Mouse (Mus musculus) macrophage (primary cell): Measurements from ENCODE around the gene Mylk4. TPM values are rescaled to one million over a fixed set of nuclear protein-coding genes. Genes with fewer than 3 reads are reported as not detected.

Source experiments
- H3K27ac ChIP-seq: fragments of 350-480 bp; formaldehyde crosslinking; 2 replicates; pipeline ENCODE4 v1.9.0; 2021
- H3K36me3 ChIP-seq: fragments of 350-480 bp; formaldehyde crosslinking; 2 replicates; pipeline ENCODE4 v1.9.0; 2021; ENCODE audit errors: inconsistent target
- H3K4me3 ChIP-seq: fragments of 350-480 bp; formaldehyde crosslinking; 2 replicates; pipeline ENCODE4 v1.9.0; 2021; ENCODE audit errors: inconsistent target
- H3K79me2 ChIP-seq: fragments of 350-480 bp; formaldehyde crosslinking; 2 replicates; pipeline ENCODE4 v1.9.0; 2021; ENCODE audit errors: inconsistent target
- WGBS: methylation state at CpG from one replicate; pipeline ENCODE4 v1.1.7; 2026; ENCODE audit warnings: inconsistent platforms; ENCODE audit not compliant: missing documents; 5-methylcytosine and 5-hydroxymethylcytosine counted together
- polyA plus RNA-seq: library from polyadenylated mRNA; stranded (reverse); fragments of 250-400 nt; gene quantifications from 3 replicates; pipeline ENCODE4 v1.2.4, GENCODE M21; 2018; ENCODE audit warnings: inconsistent platforms

The Mylk4 gene
- polyA plus RNA-seq, 1 experiment from 2014 or later = not detected

- no peak overlapping the region for H3K4me3 ChIP-seq
- no peak overlapping the region for H3K27ac ChIP-seq
- WGBS = 79% methylated on average over 2 of the region's 2 CpGs
- no peaks in the 10 kb centered on the region for H3K36me3 ChIP-seq
- H3K79me2 ChIP-seq = no peaks in the 10 kb centered on the region
Observed at GRCm38 (mm10) chr13:32707894-32708293, 75.9 kb downstream of the Mylk4 start.

- Histone ChIP-seq H3K4me3 (no peak overlapping the region), H3K36me3 (no peaks in the 10 kb centered on the region), H3K27ac (no peak overlapping the region), H3K79me2 (no peaks in the 10 kb centered on the region)
- WGBS = 47% methylated on average over 10 of the region's 10 CpGs
Observed at GRCm38 (mm10) chr13:32706651-32707288, 77.0 kb downstream of the Mylk4 start.

GRCm38 (mm10) chr13:32705315-32705714 lies 78.4 kb downstream of the Mylk4 start:
- whole genome bisulfite sequencing = 80% methylated on average over 1 of the region's 1 CpGs
- H3K4me3 ChIP-seq = no peak overlapping the region
- no peak overlapping the region for H3K27ac ChIP-seq
- no peaks in the 10 kb centered on the region for H3K79me2 ChIP-seq
- H3K36me3 ChIP-seq = no peaks in the 10 kb centered on the region

- no peak overlapping the region for H3K4me3 ChIP-seq
- H3K36me3 ChIP-seq = no peaks in the 10 kb centered on the region
- H3K79me2 ChIP-seq = no peaks in the 10 kb centered on the region
- WGBS = 95% methylated on average over 2 of the region's 2 CpGs
- H3K27ac ChIP-seq = no peak overlapping the region
Observed at GRCm38 (mm10) chr13:32704911-32705310, 78.8 kb downstream of the Mylk4 start.

GRCm38 (mm10) chr13:32701564-32701963 lies 82.2 kb downstream of the Mylk4 start:
- Histone ChIP-seq H3K27ac (no peak overlapping the region), H3K36me3 (no peaks in the 10 kb centered on the region), H3K79me2 (no peaks in the 10 kb centered on the region), H3K4me3 (no peak overlapping the region)
- 100% methylated on average over 1 of the region's 1 CpGs for WGBS

- no peak overlapping the region for H3K4me3 ChIP-seq
- H3K79me2 ChIP-seq = no peaks in the 10 kb centered on the region
- no peak overlapping the region for H3K27ac ChIP-seq
- no peaks in the 10 kb centered on the region for H3K36me3 ChIP-seq
- WGBS = 94% methylated on average over 1 of the region's 1 CpGs
Observed at GRCm38 (mm10) chr13:32699376-32699775, 84.4 kb downstream of the Mylk4 start.

- WGBS = 97% methylated on average over 3 of the region's 3 CpGs
- H3K27ac ChIP-seq = no peak overlapping the region
Observed at GRCm38 (mm10) chr13:32698956-32699355, 84.8 kb downstream of the Mylk4 start.

GRCm38 (mm10) chr13:32693886-32694455 lies 89.8 kb downstream of the Mylk4 start:
- 88% methylated on average over 6 of the region's 6 CpGs for WGBS
- Histone ChIP-seq H3K36me3 (no peaks in the 10 kb centered on the region), H3K27ac (no peak overlapping the region), H3K79me2 (no peaks in the 10 kb centered on the region), H3K4me3 (no peak overlapping the region)

More at GRCm38 (mm10) chr13:32698956-32699355, 84.8 kb downstream of the Mylk4 start:
- Histone ChIP-seq H3K36me3 (no peaks in the 10 kb centered on the region), H3K79me2 (no peaks in the 10 kb centered on the region), H3K4me3 (no peak overlapping the region)

GRCm38 (mm10) chr13:32692563-32692962 lies 91.2 kb downstream of the Mylk4 start:
- WGBS = 73% methylated on average over 1 of the region's 1 CpGs
- no peaks in the 10 kb centered on the region for H3K79me2 ChIP-seq
- H3K27ac ChIP-seq = no peak overlapping the region
- H3K36me3 ChIP-seq = no peaks in the 10 kb centered on the region
- no peak overlapping the region for H3K4me3 ChIP-seq

GRCm38 (mm10) chr13:32690279-32690678 lies 93.5 kb downstream of the Mylk4 start:
- H3K4me3 ChIP-seq = no peak overlapping the region
- no peaks in the 10 kb centered on the region for H3K79me2 ChIP-seq
- no peaks in the 10 kb centered on the region for H3K36me3 ChIP-seq
- WGBS = 91% methylated on average over 3 of the region's 3 CpGs
- no peak overlapping the region for H3K27ac ChIP-seq

- Histone ChIP-seq H3K4me3 (no peak overlapping the region), H3K27ac (no peak overlapping the region), H3K79me2 (no peaks in the 10 kb centered on the region), H3K36me3 (no peaks in the 10 kb centered on the region)
- WGBS = 36% methylated on average over 11 of the region's 12 CpGs
Observed at GRCm38 (mm10) chr13:32680868-32681515, 102.8 kb downstream of the Mylk4 start.

GRCm38 (mm10) chr13:32680121-32680551 lies 103.6 kb downstream of the Mylk4 start:
- H3K27ac ChIP-seq = no peak overlapping the region
- 43% methylated on average over 12 of the region's 12 CpGs for WGBS

GRCm38 (mm10) chr13:32678998-32679397 lies 104.8 kb downstream of the Mylk4 start:
- Histone ChIP-seq H3K79me2 (no peaks in the 10 kb centered on the region), H3K36me3 (no peaks in the 10 kb centered on the region), H3K4me3 (no peak overlapping the region), H3K27ac (no peak overlapping the region)
- 76% methylated on average over 5 of the region's 5 CpGs for WGBS

More at GRCm38 (mm10) chr13:32680121-32680551, 103.6 kb downstream of the Mylk4 start:
- no peak overlapping the region for H3K4me3 ChIP-seq
- no peaks in the 10 kb centered on the region for H3K36me3 ChIP-seq
- H3K79me2 ChIP-seq = no peaks in the 10 kb centered on the region

- no peaks in the 10 kb centered on the region for H3K79me2 ChIP-seq
- H3K4me3 ChIP-seq = no peak overlapping the region
- H3K27ac ChIP-seq = no peak overlapping the region
- no peaks in the 10 kb centered on the region for H3K36me3 ChIP-seq
- WGBS = 56% methylated on average over 7 of the region's 7 CpGs
Observed at GRCm38 (mm10) chr13:32670782-32671181, 113.0 kb downstream of the Mylk4 start.

GRCm38 (mm10) chr13:32668296-32668695 lies 115.5 kb downstream of the Mylk4 start:
- WGBS = 71% methylated on average over 3 of the region's 3 CpGs
- H3K4me3 ChIP-seq = no peak overlapping the region
- H3K27ac ChIP-seq = no peak overlapping the region

More at GRCm38 (mm10) chr13:32668296-32668695, 115.5 kb downstream of the Mylk4 start:
- Histone ChIP-seq H3K79me2 (no peaks in the 10 kb centered on the region), H3K36me3 (no peaks in the 10 kb centered on the region)
